Mouse (Mus musculus): ENCODE results near the gene Slc25a26.

- TF ChIP-seq POLR2A (IDR thresholded peaks at IDR 0.05; ENCODE audit: insufficient read depth, low read depth, low read length) (no peak), CTCF (IDR thresholded peaks at IDR 0.05; ENCODE audit: insufficient read depth, low read depth, low read length) (no peak)
Measured at GRCm38 (mm10) chr6:94620287-94620686, 120.2 kb downstream of the Slc25a26 start.
